Mouse (Mus musculus): ENCODE measurements at regions not wholly inside any gene's neighbourhood (a gene's known extent, or its start where the extent isn't known, plus 50 kb on each side); places are given as distances from the start of the nearest gene placed in this dataset.

- DNase-seq (ENCODE audit: low spot score in 2 of 2) = no peak
Observed at GRCm38 (mm10) chr14:24769451-24769850, 282.5 kb downstream of the Rps24 start.

- no peak for DNase-seq (ENCODE audit: low spot score in 2 of 2)
Observed at GRCm38 (mm10) chr14:24770015-24770977, 283.4 kb downstream of the Rps24 start.

GRCm38 (mm10) chr14:24771663-24772062, 284.7 kb downstream of the Rps24 start:
- no peak for DNase-seq (ENCODE audit: low spot score in 2 of 2)

- DNase-seq (ENCODE audit: low spot score in 2 of 2) = no peak
Observed at GRCm38 (mm10) chr14:24772129-24772528, 285.2 kb downstream of the Rps24 start.

- peak; percentile 87 to 88 for DNase-seq (ENCODE audit: low spot score in 2 of 2)
Observed at GRCm38 (mm10) chr14:24778748-24779630, 292.1 kb downstream of the Rps24 start.

GRCm38 (mm10) chr14:24781674-24782073, 294.7 kb downstream of the Rps24 start:
- no peak for DNase-seq (ENCODE audit: low spot score in 2 of 2)

GRCm38 (mm10) chr14:24783889-24784288, 297.0 kb downstream of the Rps24 start:
- no peak for DNase-seq (ENCODE audit: low spot score in 2 of 2)

GRCm38 (mm10) chr14:24785452-24785851, 298.5 kb downstream of the Rps24 start:
- DNase-seq (ENCODE audit: low spot score in 2 of 2) = no peak

GRCm38 (mm10) chr14:24793375-24794285, 306.7 kb downstream of the Rps24 start:
- peak; percentile 68 to 88 for DNase-seq (ENCODE audit: low spot score in 2 of 2)

GRCm38 (mm10) chr14:24794359-24794845, 307.5 kb downstream of the Rps24 start:
- DNase-seq (ENCODE audit: low spot score in 2 of 2) = no peak

GRCm38 (mm10) chr14:24797494-24797893, 310.6 kb downstream of the Rps24 start:
- no peak for DNase-seq (ENCODE audit: low spot score in 2 of 2)

GRCm38 (mm10) chr14:24798066-24798465, 311.1 kb downstream of the Rps24 start:
- DNase-seq (ENCODE audit: low spot score in 2 of 2) = no peak

GRCm38 (mm10) chr14:24803001-24803655, 316.2 kb downstream of the Rps24 start:
- DNase-seq (ENCODE audit: low spot score in 2 of 2) = no peak

GRCm38 (mm10) chr14:24807061-24807460, 320.1 kb downstream of the Rps24 start:
- no peak for DNase-seq (ENCODE audit: low spot score in 2 of 2)

GRCm38 (mm10) chr14:24822876-24823567, 336.1 kb downstream of the Rps24 start:
- no peak for DNase-seq (ENCODE audit: low spot score in 2 of 2)

- no peak for DNase-seq (ENCODE audit: low spot score in 2 of 2)
Observed at GRCm38 (mm10) chr14:24824351-24824750, 337.4 kb downstream of the Rps24 start.

GRCm38 (mm10) chr14:24825722-24826386, 338.9 kb downstream of the Rps24 start:
- DNase-seq (ENCODE audit: low spot score in 2 of 2) = no peak

GRCm38 (mm10) chr14:24826471-24827337, 339.8 kb downstream of the Rps24 start:
- no peak for DNase-seq (ENCODE audit: low spot score in 2 of 2)
